Mouse (Mus musculus) kidney, adult 18-20 months (tissue): ENCODE results near the gene T2.
"Not testable (repeated sequence)": the region's sequence is repeated elsewhere in the genome, so short reads cannot be mapped to it uniquely, and the experiment has no call there.

Experiments
- DNase-seq: peaks from one replicate; pipeline ENCODE4 v3.0.0; 2021

Gene T2

DNA sequence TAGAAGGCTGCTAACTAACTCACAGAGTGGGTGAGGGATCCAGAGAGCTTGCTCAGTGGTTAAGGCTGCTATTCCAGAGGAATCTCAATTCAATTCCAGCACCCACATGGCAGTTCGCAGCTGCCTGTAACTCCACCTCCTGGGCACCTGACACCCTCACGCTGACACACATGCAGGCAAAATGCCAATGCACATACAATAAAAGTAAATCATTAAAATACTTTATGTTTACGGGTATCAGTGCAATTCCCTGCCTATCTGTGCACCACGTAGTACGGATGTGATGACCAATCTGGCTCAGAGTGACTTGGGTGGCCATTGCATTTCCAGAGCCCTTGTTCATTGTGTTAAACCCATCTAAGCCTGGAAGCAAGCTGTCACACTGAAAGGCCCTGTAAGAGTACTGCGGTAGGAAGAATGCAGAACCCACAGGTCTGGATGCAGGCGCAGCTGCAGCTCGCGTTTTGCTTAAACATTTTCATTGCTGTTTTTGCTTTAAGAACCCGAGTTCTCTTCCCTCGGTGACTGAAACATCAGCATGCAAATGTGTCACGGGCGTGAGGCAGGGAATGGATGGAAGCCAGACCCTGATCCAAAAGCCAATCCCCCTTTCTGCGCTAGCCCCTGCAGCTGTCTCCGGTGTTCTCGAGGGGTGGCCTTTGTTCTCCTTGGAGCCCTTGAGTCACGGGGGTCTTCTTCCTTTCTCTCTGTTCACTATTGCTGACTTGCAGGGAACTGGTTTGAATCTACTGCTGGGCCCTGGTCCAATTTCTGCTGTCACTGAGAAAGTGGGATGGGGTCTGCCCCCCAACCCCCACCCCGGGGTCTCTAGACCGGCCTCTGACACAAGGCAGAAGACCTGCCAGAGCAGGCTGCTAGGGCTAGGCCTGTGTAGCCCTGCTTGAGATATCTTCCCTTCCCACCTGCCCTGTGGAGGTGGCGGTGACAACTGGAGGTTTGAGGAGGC, 12.0 kb downstream of the T2 start:
- no peak for DNase-seq

DNA sequence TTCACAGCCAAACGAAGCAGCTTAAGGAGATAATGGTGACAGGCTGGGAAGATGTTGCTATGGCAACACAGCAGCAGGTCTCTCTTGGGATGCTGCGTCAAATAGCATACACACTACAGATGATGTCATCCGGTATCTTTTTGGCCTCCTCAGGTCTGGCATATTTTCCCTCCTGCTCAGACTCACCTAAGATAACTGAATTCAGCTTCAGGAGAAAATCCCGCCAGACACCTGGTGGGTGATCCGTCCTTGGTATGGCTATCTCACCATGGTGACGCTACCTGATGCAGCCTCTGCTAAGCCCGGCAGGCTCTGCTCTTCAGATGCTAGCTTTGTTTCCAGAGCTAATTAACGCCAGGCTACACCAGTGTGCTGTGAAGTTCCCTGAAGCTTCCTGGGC, 12.8 kb downstream of the T2 start:
- no peak for DNase-seq

DNA sequence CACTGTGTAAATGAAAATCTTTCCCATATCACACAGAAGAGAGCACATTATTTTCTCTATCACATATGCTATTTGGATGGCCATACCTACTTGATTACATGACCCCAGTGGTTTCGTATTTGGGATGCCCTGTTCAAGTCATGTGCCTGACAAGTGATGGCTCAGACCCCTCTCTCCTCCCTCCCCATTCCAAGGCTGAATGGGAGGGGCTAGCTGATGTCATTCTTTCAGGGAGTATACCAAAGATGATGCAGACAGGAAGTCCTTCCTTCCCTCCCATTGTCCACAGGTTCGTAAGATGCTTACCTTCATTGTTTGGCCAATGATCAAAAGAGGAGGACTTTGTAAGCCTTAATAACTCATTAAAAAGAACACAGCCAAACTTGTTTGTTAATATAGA, 13.4 kb downstream of the T2 start:
- DNase-seq: no peak

DNA sequence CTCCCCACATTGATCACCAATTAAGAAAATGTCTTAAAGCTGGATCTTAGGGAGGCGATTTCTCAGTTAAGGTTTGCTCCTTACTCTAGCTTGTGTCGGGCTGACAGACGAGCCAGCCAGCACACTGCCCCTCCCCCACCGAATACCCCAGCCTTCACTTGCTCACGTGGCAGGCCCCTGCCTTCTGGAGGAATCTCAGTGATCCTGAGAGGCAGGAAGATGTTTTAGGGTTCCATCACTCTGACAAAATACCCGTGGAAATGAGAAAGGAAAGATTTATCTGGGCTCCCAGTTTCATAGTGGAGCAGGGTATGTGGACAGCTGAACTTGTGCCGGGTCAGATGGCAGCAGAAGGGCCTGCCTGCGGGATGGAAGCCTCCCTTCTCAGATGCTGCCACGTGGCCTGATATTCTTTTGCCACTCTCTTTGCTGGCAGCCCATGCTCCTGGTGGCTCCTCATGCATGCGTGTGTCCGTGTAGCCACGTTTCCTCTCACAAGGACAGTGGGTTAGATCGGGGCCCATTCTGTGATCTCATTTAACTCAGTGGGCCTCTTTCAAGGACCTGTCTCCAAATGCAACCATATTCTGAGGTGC, 14.9 kb downstream of the T2 start:
- no peak for DNase-seq

DNA sequence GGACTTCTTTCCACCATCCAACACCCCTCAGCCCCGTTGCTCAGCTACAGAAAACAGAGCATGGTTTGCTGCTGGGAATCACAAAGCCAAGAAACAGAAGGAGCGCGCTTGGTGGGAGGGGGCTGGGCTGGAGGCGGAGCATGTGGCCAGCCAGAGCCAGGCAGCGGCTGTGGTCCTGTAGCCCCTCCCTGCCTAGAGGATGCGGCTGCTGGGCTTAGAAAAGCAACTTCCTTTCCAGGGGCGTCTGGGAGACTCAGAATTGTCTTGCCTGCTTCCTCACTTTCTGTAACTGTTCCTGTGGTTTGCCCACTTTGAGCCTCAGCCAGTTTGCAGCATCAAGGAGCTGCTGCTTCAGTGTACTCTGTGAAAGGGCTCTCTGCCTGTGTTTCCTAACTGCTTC, 16.0 kb downstream of the T2 start:
- peak; percentile 38 for DNase-seq

DNA sequence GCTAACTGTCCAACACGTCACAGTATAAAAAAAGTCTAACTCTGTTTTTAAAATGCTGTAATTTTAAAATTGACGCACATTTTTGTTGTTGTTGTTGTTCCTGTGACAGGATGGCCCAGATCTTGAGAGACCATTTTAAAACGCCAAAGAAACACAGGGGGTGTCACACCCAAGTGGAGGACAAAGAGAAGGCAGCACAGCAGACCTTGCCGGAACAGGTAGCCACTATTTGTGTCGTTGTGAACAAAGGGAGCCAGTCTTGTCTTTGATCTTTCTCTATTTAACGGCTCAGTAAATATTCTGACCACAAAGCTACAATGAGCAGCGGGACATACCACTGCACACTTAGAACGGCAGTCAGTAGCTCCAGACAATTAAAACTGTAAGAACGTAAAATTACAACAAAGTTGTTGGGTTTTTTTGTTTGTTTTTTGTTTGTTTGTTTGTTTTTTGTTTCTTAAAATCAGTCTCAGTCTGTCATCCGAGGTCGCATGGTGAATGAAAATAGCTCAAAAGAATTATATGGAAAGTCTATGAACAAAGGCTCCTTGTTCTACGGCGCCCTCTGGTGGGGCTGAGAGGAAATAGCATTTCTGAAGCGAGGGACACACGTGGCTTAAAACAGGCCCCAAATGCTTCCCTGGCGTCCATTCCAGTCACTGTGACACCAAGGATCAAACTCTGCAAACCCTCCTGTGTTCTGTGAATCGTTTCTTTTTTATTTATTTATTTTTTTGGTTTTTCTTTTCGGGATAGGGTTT, 16.7 kb downstream of the T2 start:
- peak; percentile 76 for DNase-seq

DNA sequence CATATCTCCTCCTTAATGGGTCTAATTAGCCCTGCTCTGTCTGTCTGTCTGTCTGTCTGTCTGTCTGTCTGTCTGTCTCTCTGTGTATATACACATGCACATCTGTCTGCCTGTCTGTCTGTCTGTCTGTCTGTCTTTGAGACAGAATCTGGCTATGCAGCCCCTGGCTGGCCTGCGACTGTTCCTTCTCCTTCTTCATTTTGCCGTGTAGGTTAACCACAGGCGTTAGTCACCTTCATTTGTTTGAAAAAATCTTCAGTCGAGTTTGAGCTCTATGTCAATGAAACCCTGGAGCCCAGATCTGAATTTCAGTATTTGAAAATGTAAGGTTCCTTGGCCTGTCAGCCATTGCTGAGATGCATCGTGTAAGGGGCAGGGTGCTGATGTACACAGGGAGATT, 21.5 kb downstream of the T2 start:
- DNase-seq: no peak

DNA sequence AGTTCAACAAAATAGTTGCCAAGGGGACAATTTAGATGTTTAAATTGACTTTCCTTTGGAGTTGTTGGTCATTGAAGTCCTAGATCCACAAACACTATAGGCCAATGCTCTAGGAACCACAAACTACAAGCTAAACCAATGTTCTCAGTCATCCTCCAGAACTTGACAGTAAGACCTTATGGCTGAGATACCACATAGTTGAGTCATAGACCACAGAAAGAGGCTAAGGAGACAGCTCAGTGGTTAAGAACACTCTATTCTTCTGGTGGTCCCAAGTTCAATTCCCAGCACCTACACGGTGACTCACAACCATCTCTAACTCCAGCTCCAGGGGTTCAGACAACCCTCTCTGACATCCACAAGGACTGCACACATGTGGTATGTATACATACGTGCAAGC, 29.6 kb downstream of the T2 start:
- DNase-seq: no peak

DNA sequence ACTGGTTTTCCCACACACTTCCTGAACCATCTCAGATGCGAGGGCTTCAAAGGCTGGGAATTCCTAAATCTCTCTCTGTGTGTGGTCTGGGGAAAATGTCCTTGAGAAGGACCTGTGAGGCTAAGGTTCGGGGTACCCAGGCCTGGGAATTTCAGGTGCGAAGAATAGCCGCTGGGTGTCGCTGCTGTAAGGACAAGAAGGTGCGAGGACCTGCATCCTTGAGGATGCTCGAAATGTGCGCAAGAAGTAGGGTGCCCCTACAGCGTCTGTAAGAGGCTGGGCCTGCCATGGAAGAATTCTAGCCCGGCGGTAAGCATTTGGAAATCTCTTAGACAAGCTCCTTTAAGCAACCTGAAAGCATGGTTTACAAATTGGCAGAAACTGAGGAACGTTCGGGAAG, 32.7 kb downstream of the T2 start:
- peak; percentile 42 for DNase-seq

DNA sequence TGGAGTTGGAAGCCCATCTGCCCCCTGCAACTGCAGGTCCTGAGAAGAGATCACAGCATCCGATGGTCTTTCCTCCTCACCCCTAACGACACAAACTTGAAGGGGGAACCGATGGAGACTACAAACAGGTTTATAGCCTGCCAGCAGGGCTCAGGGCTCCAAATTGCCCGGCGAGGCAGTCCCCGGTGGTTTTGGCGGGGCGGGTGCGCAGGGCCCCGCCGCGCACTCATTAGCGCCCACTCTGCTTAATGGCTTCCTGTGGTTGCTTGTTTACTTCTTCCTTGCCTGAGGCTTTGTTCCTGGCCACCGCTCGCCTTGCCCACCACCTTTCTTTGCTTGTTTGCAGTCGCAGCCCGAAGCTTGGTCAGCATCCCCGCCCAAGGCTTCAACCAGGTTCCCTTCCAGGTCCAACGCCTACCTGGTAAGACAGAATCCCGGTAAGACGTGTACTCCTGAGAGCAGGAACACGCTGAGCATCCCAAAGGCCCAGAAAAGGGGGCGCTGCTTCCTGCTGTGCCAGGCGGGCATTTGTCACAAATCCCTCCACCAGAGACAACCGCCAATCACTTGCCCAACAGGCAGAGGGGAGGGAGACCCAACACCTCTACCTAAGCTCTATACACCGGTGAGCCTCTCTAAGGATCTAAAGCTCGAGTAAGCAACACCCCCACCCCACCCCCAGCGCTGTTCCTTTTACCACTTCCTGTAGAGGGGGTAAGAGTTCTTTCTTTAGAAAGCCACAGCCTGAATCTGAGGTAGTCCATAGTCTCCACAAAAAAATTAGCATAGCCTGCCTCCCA, 33.4 kb downstream of the T2 start:
- DNase-seq: no peak

DNA sequence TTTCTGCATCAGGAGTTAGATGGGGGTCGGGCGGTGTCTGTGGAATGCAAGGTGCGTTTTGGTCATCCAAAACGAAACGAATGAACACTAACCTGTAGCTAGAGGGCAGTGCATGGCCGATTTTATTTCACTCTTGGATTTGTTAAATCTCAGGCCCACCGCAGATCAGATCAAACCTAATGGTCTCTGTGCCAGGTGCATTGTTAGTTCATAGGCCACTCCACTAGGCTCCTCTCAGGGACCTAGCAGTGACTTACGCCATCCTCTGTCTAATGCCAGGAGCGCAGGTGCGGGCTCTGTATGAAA, 34.0 kb downstream of the T2 start:
- no peak for DNase-seq

DNA sequence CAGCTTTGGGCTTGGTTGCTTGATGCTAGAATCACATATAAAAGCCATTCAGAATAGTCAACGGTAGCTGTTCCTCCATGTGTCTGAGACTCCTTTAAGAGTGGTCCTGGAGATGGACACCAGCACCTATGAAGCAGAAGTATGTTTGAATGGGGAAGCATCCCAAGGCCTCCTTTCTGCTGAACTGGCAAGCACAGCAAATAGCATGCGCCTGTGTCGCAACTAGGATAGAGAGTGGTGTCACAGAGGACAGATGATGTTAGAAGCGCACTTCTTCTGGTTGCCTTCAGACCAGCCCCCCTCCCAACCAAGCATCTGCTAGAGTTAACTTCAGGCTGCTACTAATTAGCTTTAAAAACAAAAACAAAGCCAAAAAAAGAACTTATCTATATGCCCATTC, 34.7 kb downstream of the T2 start:
- DNase-seq: no peak

DNA sequence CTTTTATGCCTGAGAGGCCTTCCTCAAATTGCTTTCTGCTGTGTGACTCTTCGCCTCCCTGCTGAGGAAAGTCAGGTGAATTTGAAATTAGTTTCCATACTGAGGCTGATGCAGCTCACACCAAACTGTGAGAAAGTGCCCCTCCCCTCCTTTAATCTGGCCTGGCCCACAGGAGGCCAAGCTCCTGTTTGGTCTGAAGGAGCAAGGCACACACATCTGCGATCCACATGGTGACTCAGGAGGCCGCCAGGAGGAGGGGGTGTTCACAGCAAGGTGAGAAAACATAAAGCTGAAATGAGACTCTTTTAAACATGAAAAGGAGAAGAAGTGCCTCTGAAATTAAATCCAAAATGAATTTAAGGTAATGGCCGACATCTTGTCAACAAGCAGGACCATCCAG, 40.6 kb downstream of the T2 start:
- no peak for DNase-seq

DNA sequence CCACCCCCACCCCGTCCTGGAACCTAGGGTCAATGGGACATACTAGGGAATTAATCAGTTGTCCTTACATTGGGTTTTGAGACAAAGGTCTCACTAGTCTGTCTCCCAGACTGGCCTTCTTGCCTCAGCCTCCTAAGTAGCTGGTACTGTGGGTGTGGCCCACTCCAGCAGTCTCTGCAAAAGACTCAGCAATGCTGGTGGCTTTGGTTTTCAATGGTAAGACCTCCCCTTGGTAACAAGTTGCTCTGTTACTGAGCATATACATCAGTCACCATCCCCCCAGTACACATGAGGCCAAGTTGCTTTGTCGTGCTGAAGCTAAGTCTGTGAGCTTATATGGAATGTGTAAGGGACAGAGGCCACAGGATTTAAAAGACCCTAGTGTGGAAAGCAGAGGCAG, 42.2 kb downstream of the T2 start:
- no peak for DNase-seq

DNA sequence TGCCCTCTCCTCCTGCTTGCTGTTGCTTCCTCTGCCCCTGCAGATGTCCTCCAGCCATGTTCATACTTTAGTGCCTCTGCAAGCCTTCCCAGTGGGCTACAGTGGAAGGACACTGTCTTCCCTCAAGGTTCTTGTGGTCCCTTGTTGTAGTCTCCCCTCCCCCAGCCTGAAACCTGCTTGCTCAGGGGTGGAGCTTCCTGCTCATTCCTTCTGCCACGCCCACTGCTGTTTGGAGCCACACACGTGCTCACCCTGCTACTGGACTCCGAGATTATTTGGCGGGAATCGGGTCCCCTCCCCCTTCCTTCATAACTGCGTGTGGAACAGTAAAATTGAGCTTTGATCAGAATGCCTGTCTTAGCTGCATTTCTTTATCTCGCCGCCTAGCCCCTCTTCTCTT, 48.1 kb downstream of the T2 start:
- DNase-seq: not testable (repeated sequence)

DNA sequence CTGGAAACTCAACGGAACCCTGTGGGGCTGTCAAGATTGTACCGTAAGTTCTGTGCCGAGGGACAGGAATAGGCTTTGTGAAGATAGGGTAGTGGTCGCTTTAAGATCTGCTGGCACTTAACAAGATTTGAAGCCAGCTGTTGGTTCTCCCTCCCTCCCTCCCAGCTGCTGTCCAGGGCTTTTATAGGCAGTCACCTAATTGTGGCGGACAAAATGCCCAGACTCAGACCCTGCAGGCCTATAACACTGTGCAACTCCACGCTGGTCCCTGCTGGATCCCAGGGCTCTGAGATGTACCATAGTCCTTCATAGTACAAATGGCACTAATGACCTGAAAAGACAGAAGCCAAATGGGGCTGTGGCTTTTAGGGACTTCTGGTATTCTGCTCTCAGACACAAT, 50.5 kb downstream of the T2 start:
- DNase-seq: no peak

DNA sequence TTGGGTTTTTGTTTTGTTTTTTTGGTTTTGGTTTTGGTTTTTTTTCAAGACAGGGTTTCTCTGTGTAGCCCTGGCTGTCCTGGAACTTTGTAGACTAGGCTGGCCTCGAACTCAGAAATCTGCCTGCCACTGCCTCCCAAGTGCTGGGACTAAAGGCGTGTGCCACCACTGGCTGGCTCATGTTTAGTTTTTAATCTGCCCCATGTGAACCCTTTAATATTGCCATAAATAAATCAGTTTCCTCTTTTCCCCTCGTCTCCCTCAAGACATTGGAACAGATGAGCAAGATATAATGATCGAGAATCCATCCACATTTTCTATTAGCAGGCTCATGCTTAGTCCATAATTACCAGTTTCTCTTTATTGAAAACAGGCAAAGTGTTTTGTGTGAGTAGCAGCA, 52.2 kb downstream of the T2 start:
- not testable (repeated sequence) for DNase-seq

DNA sequence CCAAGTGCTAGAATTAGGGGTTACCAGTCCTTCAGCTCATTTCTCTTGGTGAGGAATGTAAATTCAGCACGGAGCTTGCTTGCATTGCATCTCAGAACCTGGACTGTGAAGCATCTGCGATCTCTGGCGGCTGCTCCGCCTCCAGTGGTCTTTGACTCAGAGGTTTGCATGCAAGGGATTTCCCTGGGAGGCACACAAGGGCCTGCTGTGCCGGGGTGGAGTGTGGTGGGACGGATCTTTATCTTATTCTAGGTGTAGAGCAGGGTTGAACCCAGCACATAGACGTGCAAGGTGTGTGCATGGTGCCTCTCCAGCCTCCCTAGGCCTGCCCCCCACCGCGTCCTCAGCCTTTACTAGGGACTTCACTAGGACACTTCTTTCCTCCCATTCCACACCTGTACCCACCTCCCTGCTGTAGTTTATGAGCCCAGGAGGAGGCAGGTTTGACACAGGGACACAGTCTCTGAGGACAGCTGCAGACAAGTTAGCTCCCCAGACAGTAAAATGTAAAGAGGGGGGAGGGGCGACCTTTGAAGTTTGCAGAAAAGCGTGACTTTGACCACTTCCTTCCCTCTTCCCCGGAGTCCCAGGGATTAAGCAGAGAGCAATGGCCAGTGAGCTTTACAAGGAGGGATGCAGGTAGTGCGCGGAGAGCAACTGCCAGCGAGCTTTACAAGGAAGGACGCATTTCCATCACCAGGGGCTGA, 53.0 kb downstream of the T2 start:
- no peak for DNase-seq

DNA sequence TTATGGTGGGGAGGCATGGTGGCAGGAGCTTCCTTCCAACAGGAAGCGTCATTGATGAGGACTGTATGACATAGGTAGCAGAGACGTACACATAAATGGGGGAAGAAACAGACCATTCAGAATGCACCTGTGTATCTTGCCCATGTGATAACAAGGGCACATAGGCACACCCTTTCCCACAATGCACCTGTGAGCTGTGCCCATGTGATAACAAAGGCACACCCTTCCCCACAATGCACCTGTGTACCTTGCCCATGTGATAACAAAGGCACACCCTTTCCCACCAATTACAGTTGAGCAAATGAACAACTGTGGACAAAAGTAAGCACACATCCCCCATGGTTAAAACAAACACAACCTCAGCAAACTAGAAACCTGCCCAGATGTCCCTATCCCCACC, 54.5 kb downstream of the T2 start:
- no peak for DNase-seq

DNA sequence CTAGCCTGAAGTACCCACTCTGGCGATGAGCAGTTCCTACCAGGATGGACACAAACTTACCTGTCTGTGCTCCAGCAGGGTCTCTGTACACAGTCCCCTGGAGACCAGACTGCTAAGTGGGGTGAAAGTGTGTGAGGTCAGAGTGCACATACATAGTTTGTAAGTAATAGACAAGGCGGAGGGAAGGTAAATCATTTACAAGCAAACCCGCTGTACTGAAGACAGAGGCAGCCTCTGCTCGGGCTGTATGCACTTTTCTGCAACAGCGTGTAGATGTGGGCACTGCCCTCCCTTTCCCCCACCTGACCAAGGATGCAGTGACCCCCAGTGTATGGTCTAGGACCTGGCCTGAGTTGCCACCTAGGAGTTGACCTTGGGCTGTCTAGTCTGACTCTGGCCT, 57.9 kb downstream of the T2 start:
- DNase-seq: peak; percentile 34

DNA sequence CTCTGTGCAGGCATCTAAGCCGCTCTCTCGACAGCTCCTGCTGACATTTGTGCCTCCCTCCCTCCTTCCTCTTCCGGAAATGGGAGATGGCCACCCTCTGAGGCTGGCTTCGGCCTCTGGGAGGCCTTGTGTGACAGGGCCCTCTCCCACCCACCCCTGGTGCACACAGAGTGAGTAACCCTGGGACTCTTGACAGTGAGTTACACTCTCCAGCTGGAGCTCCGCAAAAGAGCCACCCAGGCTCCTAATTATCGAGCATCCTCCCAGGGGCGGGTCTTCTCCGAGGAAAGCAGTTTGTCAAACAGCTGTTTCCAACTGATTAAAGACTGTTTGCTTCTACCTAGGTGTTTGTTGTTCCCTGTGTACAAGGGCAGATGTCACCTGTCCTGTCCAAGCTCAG, 59.7 kb downstream of the T2 start:
- DNase-seq: no peak

DNA sequence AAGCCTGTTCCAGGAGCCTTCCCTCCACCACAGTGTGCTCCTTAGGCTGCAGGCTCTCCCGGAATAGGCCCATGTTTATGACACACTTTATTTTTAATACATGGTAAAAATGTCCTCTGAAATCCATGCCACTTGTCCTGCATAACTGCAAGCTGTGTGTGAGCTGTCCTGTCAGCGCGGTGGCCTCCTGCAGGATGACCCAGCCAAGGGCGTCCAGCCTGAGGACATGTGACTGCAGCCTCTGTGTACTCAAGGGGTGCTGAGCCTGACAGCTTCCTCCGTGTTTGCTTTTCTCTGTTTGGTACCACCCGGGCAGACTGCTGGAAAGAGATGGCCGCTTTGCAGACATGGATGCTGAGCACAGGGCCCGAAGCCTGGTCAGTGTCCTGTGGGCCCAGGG, 61.1 kb downstream of the T2 start:
- DNase-seq: no peak

DNA sequence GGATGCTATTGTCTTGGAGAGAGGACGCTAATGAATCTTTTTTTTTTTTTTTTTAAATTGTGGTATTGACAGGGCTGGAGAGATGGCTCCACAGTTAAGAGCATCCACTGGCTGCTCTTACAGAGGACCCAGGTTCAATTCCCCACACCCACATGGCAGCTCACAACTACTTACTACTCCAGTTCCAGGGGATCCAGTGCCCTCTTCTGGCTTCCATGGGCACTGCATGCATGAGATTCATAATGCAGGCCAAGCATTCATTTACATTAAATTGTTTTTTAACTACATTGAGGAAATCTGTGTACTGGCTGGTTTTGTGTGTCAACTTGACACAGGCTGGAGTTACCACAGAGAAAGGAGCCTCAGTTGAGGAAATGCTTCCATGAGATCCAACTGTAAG, 64.9 kb downstream of the T2 start:
- DNase-seq: peak; percentile 16
